Mouse (Mus musculus) urinary bladder, postnatal 14 days (tissue): ENCODE data around the gene Gm35134.
"Not testable (repeated sequence)": the region's sequence is repeated elsewhere in the genome, so short reads cannot be mapped to it uniquely, and the experiment has no call there.

ENCODE experiments used
- DNase-seq: peaks from one replicate; pipeline ENCODE4 v3.0.0; 2021; ENCODE audit warnings: low spot score

The Gm35134 gene

GRCm38 (mm10) chrY:19112707-19113106 lies at the start of gene Gm35134:
Gene Gm35134 (plus strand): TSS chrY:19113007.
- not testable (repeated sequence) for DNase-seq
